In the genomic region with DNA sequence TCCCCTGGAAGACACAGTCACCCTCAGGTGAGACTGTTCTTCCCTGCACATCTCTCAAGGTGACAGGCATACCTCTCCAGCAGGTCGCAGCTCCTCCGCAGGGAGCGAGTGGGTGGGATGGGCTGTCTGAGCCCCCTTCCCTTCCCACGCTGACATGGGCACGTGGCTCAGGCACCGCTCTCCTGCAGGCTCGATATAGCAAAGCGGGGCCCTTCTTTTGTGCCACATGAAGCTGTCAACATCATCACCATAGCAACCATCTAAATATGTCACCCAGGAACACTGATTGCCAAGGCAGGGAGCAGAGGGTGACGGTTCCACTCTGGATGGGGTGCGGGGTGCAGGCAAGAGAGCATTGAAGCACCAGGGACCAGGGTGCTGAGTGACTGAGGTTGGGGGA, we compare ENCODE assay signal across 14 mouse cellular contexts. TPM values are rescaled to one million over a fixed set of nuclear protein-coding genes. Genes with fewer than 3 reads are reported as not detected.
A peak's percentile ranks its signal among the peaks of the same experiment; 100 is the strongest.
DNase-seq lines count a peak whose midpoint lies in the region; ATAC-seq and TF ChIP-seq lines count a peak whose summit lies in the region.
"Had no signal": no experiment of that assay in that cellular context is flagged by ENCODE, and none has a peak within 500 bp of the region (broad histone marks: within the 10 kb centered on the region; RNA-seq: fewer than 3 reads in every experiment).

No protein-coding gene starts in this region.

- no peaks in the 10 kb centered on the region for H3K9me3 ChIP-seq in lung, embryonic 14.5 days (ENCODE audit: low read depth, low read length)
- H3K9me3 ChIP-seq: lung, embryonic 15.5 days had no signal

- 54% methylated on average over 10 of the region's 10 CpGs for WGBS in lung, embryonic 14.5 days

- no peak overlapping the region for H3K4me2 ChIP-seq in lung, embryonic 14.5 days
- H3K4me2 ChIP-seq: lung, embryonic 15.5 days had no signal

- no peak overlapping the region for H3K27ac ChIP-seq in lung, embryonic 14.5 days (ENCODE audit: low read depth)
- H3K27ac ChIP-seq: lung, embryonic 15.5 days had no signal

- ATAC-seq in lung, embryonic 14.5 days (ENCODE audit: insufficient read depth), result no peak
- no peak for ATAC-seq in inflammation-experienced regulatory T-cells, adult 6 months
- ATAC-seq: intestine, embryonic 16.5 days had no signal

- H3K27me3 ChIP-seq in lung, embryonic 14.5 days (ENCODE audit: insufficient read depth, low read length), result 0 out of 2 replicates have a peak, but pooled peaks cover 4% of the 10 kb centered on the region

- no peak overlapping the region for H3K4me3 ChIP-seq in lung, embryonic 14.5 days (ENCODE audit: low read depth, low read length)
- H3K4me3 ChIP-seq: lung, embryonic 15.5 days; myocyte had no signal

- 0 out of 2 replicates have a peak, but pooled peaks cover 3% of the 10 kb centered on the region for H3K4me1 ChIP-seq in lung, embryonic 14.5 days (ENCODE audit: insufficient read depth)

- H3K36me3 ChIP-seq in lung, embryonic 14.5 days (ENCODE audit: insufficient read depth), result no peaks in the 10 kb centered on the region
- H3K36me3 ChIP-seq: lung, embryonic 15.5 days had no signal

- DNase-seq in lung, embryonic 14.5 days, result no peak
- DNase-seq in lung, postnatal 25 days (ENCODE audit: low spot score), result no peak
- peak; percentile 63 to 74 for DNase-seq in frontal cortex, postnatal 10 days (ENCODE audit: low spot score in 2 of 2)
- peak; percentile 74 for DNase-seq in layer of hippocampus, postnatal 36 days
- DNase-seq in right cerebral cortex, postnatal 14 days, result peak; percentile 42
- DNase-seq in thymus, postnatal 10 days (ENCODE audit: low spot score in 2 of 2), result no peak
- DNase-seq: cerebellum, adult 11 months; spleen, adult 18-20 months; thymus, postnatal 36 days had no signal

- no peak for TF ChIP-seq CTCF in lung, embryonic 14.5 days (IDR thresholded peaks at IDR 0.05; ENCODE audit: low read depth)

- peak overlapping the region; percentile 15; the same call in 1 of the 2 replicates for H3K9ac ChIP-seq in lung, embryonic 14.5 days

RNA-seq across cellular contexts. Expression of gene Gng7, which starts 13.6 kb away (rescaled TPM):
- 4.5 and 5.7 TPM in 2 replicates for polyA plus RNA-seq in lung, embryonic 14.5 days (2014; fragmentation: Nextera tagmentation; extraction: Ambion mirVana)
- total RNA-seq in layer of hippocampus, postnatal 36 days (2021), result 100 to 1,000 TPM; 161 to 175 TPM
- not detected for polyA plus RNA-seq in inflammation-experienced regulatory T-cells, adult 6 months (2017; shearing (Covaris generic))

RNA-seq across cellular contexts. Expression of gene Diras1, which starts 24.3 kb away (rescaled TPM):
- polyA plus RNA-seq in lung, embryonic 14.5 days (2014; fragmentation: Nextera tagmentation; extraction: Ambion mirVana), result 0.08 and 0.09 TPM in 2 replicates
- 10 to 100 TPM; 96.5 to 98.1 TPM for total RNA-seq in layer of hippocampus, postnatal 36 days (2021)
- polyA plus RNA-seq in inflammation-experienced regulatory T-cells, adult 6 months (2017; shearing (Covaris generic)), result not detected
- polyA plus RNA-seq: gonadal fat pad, adult 2 months had no signal

RNA-seq across cellular contexts. Expression of gene Slc39a3, which starts 36.1 kb away (rescaled TPM):
- 11.7 and 15.2 TPM in 2 replicates for polyA plus RNA-seq in lung, embryonic 14.5 days (2014; fragmentation: Nextera tagmentation; extraction: Ambion mirVana)
- 10 to 100 TPM; 69.6 to 71.4 TPM for total RNA-seq in layer of hippocampus, postnatal 36 days (2021)
- 1 to 10 TPM; 2.4 to 5.0 (median 2.7) TPM for polyA plus RNA-seq in inflammation-experienced regulatory T-cells, adult 6 months (2017; shearing (Covaris generic))

RNA-seq across cellular contexts. Expression of gene Sgta, which starts 58.8 kb away (rescaled TPM):
- polyA plus RNA-seq in lung, embryonic 14.5 days (2014; fragmentation: Nextera tagmentation; extraction: Ambion mirVana), result 172 and 186 TPM in 2 replicates
- 100 to 1,000 TPM; 174 to 175 TPM for total RNA-seq in layer of hippocampus, postnatal 36 days (2021)
- 10 to 100 TPM; 66.4 to 86.5 (median 71.0) TPM for polyA plus RNA-seq in inflammation-experienced regulatory T-cells, adult 6 months (2017; shearing (Covaris generic))

Comparison
In these comparisons a context has a peak if more than half of its experiments do, and no peak if none do; other contexts are left out.
1. DNase-seq: peak in frontal cortex, postnatal 10 days (2 of 2), layer of hippocampus, postnatal 36 days (2 of 2) and right cerebral cortex, postnatal 14 days (single experiment); none in lung, embryonic 14.5 days (single experiment), lung, postnatal 25 days (single experiment) and thymus, postnatal 10 days (0 of 2).